Mouse (Mus musculus): ENCODE data around the gene Tcf23.

The Tcf23 gene

DNA sequence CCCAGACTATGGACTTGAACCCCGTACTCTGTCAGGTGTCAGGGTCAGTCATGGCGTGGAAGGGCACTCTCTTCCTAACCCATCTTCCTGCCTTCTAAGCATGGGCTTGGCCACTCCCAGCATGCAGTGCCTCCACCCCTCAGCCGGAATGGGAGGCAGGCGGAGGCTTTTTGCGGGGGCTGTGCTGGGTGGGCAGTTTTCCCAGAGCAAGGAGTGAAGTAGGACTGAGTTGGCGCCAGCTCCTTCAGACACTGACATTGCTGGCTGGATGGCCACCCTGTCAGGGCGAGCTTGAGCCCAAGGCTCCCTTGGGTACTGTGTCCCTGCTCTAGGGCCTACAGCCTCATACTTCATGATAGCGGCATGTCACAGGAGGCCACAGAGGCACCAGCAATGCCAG, at the start of gene Tcf23:
Gene Tcf23, plus strand, starts transcription at position 247 of the 400 bp plus-strand sequence.
- ATAC-seq (ENCODE audit: insufficient number of reproducible peaks, low FRiP score, low TSS enrichment), result no peak

DNA sequence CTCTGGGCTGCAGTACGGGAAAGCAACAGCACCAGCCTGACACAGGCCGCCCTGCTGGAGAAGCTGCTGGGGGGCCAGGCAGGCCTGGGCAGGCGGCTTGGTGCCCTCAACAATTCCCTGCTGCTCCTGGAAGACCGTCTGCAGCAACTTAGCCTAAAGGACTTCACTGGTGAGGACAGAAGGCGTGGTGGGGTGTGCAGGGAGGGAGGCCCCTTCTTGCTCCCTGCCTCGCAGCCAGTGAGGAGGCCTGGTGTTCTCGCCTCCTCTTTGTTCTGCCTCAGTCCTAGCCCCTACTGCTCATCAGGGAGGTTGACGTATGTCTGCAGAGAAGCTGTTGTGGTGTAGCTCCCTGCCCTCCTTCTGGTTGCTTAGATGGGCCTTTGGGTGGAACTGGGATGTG, 49.8 kb upstream of the Tcf23 start:
- ATAC-seq (ENCODE audit: insufficient number of reproducible peaks, low FRiP score, low TSS enrichment), result no peak

GRCm38 (mm10) chr5:30919831-30920614, 48.4 kb upstream of the Tcf23 start:
- no peak for ATAC-seq (ENCODE audit: insufficient number of reproducible peaks, low FRiP score, low TSS enrichment)

- no peak; the same call in 1 of the 2 replicates for ATAC-seq (ENCODE audit: insufficient number of reproducible peaks, low FRiP score, low TSS enrichment)
Observed at GRCm38 (mm10) chr5:30920621-30921020, 47.8 kb upstream of the Tcf23 start.

GRCm38 (mm10) chr5:30921256-30922033, 47.0 kb upstream of the Tcf23 start, which contains the start of gene Khk:
Khk (plus strand) TSS chr5:30921431.
- peak; percentile 74 for ATAC-seq (ENCODE audit: insufficient number of reproducible peaks, low FRiP score, low TSS enrichment)

DNA sequence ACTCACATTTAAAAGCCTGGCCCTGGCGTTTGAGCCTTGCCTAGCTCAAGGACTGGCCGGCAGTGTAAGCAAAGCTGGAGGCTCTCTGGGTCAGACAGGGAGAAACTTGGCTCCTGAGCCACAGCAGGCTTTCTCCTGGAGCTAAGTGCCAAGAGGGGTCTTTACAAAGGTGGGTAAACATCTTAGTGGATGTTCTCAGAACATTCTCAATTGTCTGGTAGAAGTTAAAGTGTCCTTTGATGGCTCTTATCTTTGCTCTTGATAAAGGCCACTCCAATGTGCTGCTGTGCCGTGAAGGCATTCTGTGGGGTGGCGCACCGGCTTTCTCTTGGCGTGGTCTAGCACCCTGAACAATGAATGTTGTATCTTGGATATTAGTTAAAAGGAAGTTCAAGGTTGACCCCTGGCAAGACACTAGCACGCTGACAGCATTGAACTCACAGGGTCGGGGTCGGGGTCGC, 45.9 kb upstream of the Tcf23 start:
- ATAC-seq (ENCODE audit: insufficient number of reproducible peaks, low FRiP score, low TSS enrichment), result no peak

DNA sequence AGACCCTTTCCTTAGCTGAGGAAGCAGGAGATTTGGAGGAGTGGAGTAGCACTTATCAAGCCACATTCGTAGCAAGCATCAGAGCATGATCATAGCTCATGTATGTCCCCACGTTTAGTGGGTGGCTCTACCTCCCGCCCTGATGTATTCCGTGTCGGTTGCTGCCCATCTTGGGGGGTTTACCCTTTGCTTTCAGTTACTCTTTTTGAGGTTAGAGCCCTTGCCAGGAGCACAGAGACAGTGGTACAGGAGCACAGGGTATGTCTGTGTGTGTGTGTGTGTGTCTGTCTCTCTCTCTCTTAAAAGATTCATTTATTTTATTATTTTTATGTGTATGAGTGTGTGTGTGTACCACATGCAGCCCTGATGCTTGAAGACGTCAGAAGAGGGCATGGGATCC, 45.3 kb upstream of the Tcf23 start:
- ATAC-seq (ENCODE audit: insufficient number of reproducible peaks, low FRiP score, low TSS enrichment), result no peak

DNA sequence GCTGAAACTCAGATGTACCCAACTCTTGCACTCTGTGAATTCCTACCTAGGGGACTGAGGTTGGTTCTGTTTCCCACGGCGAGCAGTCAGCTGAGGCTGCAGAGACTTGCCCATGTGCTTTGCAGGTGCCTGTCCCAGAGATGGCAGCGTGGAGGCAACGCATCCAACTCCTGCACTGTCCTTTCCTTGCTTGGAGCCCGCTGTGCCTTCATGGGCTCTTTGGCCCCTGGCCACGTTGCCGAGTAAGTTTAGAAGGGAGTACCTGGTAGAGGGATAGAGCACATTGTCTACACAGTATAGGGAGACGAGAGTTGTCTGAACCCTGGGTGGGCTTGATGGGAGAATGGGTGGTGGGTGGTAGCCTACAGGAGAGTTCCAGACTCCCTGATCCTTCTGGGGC, 43.8 kb upstream of the Tcf23 start:
- ATAC-seq (ENCODE audit: insufficient number of reproducible peaks, low FRiP score, low TSS enrichment), result no peak

- no peak for ATAC-seq (ENCODE audit: insufficient number of reproducible peaks, low FRiP score, low TSS enrichment)
Observed at GRCm38 (mm10) chr5:30925217-30925616, 43.2 kb upstream of the Tcf23 start.

DNA sequence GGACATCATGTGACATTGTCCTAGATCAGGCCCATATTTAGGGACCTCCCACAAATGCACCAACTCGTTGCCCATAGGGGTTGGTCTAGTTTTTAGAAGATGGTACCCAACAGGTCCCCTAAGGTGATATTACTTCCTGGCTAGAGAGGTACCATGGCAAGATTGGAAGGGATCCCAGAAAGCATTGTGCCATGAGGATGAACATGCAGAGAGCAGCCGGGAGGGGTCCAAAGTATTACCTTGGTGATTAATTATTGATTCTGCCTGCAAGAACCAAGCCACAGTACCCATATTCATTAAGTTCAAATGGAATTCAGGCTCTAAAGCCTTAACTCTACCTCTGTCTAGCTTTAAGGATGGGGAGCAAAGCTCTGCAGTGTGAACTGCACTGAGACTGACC, 42.4 kb upstream of the Tcf23 start:
- no peak for ATAC-seq (ENCODE audit: insufficient number of reproducible peaks, low FRiP score, low TSS enrichment)

DNA sequence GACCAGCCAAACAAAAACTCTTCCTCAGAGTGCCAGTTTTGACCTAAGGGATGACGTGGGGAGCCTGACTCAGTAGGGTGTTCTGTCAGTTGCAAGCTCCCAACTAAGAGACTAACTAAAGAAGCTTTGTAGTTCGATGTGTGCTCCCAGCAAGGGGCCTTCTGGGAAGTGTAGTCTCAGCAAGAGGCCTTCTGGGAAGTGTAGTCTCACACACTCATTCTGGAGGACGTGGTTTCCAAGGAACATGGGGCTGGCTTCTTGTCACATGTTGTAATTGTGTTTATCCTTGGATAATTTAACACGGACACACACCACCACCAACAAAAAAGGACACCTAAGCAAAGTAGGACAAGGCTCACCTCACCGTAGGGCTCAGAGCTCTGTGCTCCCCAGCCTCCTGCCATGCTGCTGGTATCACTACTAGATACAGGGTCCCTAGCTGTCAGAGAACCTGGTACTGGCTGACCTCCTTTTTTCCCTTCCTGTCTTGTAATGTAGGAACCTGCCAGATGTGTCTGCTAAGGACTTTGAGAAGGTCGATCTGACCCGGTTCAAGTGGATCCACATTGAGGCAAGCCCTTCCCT, 40.4 kb upstream of the Tcf23 start:
- no peak for ATAC-seq (ENCODE audit: insufficient number of reproducible peaks, low FRiP score, low TSS enrichment)

- peak; percentile 65 for ATAC-seq (ENCODE audit: insufficient number of reproducible peaks, low FRiP score, low TSS enrichment)
Observed at GRCm38 (mm10) chr5:30930121-30930520, 38.3 kb upstream of the Tcf23 start.

DNA sequence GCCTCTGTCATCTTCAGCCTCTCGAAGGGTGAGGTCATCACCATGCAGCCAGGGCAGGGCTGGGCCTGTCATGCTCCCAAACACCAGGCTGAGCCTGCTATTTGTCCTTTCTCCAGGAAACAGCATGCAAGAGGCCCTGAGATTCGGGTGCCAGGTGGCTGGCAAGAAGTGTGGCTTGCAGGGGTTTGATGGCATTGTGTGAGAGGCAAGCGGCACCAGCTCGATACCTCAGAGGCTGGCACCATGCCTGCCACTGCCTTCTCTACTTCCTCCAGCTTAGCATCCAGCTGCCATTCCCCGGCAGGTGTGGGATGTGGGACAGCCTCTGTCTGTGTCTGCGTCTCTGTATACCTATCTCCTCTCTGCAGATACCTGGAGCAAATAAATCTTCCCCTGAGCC, 37.6 kb upstream of the Tcf23 start:
- no peak for ATAC-seq (ENCODE audit: insufficient number of reproducible peaks, low FRiP score, low TSS enrichment)

DNA sequence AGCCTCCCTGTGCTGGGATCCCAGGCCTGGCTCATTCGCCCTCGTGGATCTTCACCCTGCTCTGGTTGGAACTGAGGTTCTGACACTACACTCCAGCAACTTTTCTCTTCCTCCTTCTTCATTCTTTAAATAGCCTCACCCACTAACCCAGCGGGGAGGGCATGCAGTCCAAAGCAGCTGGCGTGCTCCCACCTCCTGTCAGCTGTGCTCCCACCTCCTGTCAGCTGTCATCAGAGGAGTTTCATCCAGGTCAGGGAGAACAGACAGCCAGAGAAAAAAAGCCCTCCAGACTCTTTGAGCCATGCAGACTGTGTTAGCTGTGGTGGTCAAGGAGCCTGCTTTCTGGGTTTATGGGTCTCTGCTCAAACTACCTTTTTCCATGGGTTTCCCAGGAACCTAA, 37.1 kb upstream of the Tcf23 start:
- ATAC-seq (ENCODE audit: insufficient number of reproducible peaks, low FRiP score, low TSS enrichment), result no peak

- ATAC-seq (ENCODE audit: insufficient number of reproducible peaks, low FRiP score, low TSS enrichment), result no peak
Observed at GRCm38 (mm10) chr5:30933705-30934104, 34.8 kb upstream of the Tcf23 start.

DNA sequence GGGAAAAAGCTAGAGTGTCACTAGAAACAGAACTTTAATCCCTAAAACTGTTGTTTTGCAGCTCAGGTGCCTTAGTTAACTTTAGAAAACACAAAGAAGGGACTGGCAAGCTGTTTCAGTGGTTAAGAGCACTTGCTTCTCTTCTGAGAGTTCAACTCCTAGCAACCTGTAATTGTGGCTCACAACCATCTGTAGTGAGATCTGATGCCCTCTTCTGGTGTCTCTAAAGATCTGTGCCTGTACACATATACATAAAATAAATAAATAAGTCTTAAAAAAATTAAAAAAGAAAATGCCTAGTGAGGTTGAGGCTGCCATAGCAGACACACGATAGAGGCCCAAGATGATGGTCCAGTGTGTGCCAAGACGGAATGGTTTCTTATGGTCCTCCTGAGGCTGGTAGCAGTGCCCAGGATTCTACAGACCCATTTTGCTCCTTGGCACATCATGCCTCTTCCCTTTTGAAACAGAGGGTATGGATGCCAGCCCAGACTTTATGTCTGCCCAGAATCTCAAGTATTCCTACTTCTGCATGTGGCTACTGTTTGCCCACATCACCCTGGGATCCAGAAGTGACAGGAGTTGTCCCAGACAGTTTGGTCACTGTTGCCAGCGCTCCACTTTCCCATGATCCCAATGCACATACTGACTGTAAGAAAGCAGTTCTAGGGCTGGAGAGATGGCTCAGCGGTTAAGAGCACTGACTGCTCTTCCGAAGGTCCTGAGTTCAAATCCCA, 33.6 kb upstream of the Tcf23 start:
- no peak for ATAC-seq (ENCODE audit: insufficient number of reproducible peaks, low FRiP score, low TSS enrichment)

- ATAC-seq (ENCODE audit: insufficient number of reproducible peaks, low FRiP score, low TSS enrichment), result no peak
Observed at GRCm38 (mm10) chr5:30943004-30943403, 25.5 kb upstream of the Tcf23 start.

DNA sequence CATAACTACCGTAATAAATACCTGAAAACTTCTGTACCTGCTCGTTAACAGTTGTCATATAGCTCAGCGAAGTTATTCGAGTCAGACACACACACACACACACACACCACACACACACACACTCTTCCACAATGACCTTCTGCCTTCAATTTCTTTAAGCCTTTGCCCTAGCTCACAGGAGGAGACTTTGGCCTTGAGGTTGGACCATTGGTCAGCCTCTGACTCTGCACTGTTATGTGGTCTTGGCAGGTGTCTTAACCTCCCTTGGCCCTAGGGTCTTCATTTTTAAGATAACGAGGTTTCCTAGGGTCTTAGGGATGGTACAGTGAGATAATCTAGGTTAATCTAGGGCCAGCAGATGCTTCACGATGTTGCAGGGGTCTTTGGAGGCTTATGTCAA, 24.1 kb upstream of the Tcf23 start:
- ATAC-seq (ENCODE audit: insufficient number of reproducible peaks, low FRiP score, low TSS enrichment), result no peak

DNA sequence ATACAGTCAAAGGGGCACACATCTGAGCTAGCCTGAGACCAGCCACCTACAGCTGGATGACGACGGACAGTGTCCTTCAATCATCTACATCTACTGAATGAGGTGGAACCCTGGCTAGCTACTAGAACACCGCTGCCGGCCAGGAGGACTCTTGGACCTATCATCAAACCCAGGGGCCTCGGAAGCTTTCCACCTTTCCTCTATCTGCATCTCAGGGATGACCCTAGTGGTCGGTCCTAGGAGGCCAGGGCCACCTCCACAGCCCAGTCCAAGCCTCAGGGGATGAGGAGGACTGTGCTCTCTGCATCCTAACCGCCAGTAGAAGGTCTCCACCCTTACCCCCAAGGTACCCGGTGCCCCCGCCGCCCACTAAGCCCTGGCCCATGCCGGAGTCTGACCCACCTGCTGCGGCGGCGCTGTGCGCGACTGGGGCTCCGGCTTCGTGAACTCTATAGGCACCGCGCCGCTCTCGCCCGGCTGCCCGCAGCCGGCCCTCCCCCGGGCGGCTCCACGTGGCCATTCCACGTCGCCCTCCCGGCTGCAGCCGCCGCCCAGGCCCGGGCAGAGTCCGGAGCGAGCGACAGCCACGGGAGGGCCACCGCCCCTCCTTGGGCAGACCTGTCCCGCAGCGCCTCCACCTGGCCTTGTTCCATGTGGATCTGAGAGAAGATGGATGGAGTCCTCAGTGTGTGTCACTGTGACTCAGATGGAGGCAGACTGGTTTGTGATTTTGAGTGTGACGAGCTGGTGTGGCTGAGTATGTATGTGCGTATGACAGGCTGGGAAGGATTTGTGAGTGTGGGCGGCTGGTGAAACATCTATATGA, 23.3 kb upstream of the Tcf23 start, which contains the start of gene Cgref1:
Gene Cgref1, minus strand, starts transcription at position 636 of the 826 bp plus-strand sequence.
- peak; percentile 69 for ATAC-seq (ENCODE audit: insufficient number of reproducible peaks, low FRiP score, low TSS enrichment)

DNA sequence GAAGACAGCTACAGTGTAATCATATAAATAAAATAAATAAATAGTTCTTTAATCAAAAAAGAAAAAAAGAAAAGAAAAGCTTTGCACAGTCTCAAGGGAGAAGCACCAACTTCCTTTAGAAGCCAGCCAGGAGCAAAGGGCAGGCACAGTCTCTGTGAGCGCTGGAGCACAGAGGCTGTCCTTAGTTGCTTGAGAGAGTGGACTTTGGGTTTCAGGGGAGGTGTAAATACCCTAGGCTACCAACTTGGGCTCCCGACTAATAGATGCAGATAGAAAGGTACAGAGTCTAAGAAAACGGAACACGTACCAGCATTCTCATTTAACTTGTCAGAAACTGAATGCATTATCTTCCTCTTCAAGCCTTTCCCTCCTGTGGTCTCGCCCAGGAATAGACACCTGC, 19.8 kb upstream of the Tcf23 start:
- no peak for ATAC-seq (ENCODE audit: insufficient number of reproducible peaks, low FRiP score, low TSS enrichment)
